Mouse (Mus musculus) spleen, postnatal 14 days (tissue): ENCODE data around the gene Tcf7l1.

Experiments
- DNase-seq, 2 experiments: peaks; one replicate each; pipeline ENCODE4 v3.0.0; 2021 to 2022; ENCODE audit warnings: low spot score in 2 of 2

Tcf7l1 gene

DNA sequence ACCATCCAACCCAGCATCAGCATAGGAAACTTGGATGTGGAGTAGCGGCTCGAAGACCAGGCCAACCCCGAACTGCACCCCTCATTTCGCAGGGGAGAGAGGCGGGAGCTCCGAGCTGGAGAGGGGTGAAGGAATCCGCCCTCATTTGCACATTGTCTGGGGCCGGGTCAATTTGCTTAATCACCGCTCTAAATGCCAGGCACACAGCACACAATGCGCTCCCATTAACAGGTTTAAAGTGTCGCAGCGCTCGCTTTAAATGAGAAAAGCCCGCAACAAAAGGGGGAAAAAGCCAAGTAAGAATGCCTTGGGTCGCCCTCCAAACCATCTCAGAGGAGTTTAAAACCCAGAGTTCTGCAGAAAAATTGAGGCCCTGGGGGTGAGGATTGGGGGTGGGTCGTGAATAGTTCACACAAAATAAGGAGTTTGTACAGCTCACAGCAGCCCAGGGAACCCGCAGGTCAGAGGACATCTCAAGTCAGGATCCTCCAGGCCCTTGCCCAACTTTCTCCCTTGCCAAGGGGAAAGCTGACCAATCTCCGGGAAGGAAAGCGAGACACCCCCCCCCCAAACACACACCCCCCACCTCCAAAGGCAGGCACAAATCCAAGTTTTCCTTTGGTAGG lies 1.6 kb downstream of the Tcf7l1 start:
- no peak for DNase-seq

DNA sequence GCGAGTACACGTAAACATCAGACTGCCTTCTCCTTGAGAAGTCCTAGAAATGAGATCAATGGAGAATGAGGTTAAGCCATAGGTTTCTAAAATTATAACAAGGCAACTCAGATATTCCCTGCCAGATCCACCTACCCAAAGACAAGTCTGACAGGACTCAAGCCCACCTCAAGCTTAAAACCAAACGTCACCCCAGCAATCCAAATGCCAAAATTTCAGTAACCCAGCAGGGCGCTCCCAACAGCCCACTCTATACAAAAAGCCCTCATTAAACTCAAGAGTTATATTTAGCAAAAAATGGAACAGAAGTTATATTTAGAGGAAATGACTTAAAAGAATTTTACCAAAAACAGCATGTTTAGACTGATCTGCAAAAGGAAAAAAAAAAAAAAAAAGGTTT lies 5.3 kb downstream of the Tcf7l1 start:
- no peak for DNase-seq

DNA sequence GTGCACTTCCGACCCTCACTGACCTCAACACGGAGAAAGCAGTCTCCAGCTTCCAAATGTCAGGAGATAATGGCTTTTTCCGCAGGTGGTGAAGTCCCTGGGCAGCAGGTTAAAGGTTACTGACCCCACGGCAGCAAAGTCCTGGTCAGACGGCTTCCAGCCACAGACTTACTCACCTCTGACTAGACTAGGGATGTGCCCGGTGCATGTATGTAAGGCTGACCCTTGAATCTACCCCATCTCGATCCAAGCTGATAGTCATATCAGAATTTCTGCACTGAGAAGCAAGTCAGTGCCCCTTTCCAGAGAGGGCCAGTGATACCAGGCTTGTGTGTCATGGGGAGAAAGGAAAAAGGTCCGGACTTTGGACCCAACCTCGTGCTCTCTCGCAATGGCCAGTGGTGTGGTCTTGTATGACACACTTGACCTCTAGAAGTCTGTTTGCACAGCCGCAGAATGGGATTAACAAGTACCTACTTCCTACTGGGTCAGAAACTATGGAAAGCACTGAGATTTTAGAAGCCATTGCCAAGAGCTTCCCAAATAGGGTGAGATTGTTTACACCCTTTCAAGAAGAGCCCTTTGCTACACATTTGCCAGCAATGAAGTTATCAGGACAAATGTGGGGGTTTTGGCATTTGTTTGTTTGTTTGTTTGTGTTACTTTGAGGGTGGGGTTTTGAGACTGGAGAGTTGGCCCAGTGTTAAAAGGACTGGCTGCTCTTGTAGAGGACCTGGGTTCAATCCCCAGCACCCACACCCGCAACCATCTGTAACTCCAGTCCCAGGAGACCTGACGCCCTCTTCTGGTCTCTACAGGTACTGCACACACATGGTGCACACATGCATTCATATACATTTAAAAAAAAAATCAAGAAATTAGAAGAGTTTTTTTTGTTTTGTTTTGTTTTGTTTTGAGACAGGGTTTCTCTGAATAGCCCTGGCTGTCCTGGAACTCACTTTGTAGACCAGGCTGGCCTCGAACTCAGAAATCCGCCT lies 10.0 kb downstream of the Tcf7l1 start:
- no peak for DNase-seq

DNA sequence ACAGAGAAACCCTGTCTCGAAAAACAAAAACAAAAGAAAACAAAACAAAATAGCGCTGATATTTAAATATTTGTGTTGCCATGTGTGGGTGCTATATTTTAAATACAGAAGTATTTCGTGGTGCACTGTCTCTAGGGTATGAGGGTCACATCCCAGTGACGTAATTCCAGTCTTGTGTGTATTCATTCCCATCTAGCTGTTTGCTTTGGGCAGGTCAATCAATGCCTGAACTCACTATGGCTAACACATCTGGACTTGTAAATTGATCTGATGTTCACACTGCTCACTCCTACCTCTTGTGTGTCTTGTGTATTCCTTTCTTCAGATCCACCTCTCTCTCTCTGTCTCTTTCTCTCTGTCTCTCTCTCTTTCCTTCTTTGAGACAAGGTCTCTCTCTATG lies 11.8 kb downstream of the Tcf7l1 start:
- no peak for DNase-seq

DNA sequence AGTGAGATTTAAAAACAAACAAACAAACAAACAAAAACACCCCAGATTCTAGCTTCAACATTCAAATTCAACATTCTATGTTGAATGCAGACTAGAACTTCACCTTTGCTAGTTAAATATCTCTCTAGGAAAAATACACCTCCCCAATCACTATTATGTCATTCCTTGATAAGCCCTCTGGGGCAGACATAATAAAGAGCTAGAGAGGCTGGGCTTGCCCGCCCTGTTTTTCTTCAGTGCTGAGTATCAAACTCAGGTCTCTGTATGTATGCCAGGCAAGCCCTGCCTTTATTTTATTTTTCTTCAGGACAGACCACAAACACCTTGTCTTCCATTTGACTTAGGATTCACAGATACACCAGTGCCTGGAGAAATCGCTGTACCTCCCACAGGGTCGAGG lies 14.8 kb downstream of the Tcf7l1 start:
- DNase-seq = no peak

DNA sequence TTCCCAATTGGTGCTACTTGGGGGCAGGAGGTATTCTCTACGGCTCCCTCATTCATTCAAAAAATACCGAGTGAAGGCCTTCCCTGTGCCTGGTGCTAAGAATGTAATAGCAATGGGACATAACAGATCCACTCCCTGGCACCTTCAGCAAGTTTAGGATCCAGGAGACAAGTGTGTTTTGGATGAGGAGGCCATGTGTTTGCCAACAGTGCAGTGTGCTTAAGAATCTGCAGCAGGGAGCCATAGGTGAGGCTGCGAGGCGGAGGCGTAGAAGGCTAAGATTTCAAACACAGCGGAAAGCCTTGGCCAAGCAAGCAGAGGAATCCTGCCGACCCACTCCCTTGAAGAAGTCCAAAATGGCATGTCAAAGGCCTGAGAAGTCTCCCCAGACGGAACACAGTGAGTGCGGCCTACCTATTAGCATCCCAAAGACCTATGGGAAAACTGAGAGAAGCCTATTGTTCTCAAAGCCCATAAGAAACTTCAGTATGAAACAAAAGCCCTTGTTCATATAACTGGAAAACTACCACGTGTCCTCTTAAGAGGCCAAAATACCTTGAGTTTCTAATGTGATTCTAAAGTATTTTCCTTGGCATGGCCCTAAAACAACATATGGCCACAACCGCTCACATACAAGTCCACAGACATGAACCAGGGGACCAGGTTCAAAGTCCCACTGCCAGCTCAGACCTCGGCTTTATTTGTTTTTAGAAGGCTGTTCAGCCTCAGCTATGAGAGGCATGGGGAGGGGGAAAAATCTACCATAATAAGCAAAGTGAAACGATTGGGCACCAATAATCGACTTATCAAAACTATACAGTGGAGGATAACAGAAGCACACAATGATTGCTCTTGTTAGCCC lies 18.9 kb downstream of the Tcf7l1 start:
- DNase-seq = no peak

DNA sequence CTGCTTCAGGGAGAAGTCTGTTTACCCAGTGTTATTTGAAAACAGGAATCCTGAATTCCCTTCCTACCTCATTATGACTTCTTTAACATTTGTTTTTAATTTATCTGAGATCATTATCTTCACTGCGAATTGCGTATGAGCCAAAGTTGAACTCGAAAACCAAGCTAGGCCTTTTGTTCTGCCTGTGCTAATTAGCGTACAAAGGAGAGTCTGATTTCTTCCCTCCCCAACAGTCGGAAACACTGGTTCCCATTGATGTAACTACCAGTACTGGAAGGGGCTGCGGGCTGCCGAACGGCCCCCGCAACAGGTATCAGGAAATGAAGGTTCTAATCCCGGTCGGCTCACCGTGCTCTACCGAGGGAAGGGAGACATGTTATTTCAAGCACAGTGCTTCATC lies 19.7 kb downstream of the Tcf7l1 start:
- no peak for DNase-seq

DNA sequence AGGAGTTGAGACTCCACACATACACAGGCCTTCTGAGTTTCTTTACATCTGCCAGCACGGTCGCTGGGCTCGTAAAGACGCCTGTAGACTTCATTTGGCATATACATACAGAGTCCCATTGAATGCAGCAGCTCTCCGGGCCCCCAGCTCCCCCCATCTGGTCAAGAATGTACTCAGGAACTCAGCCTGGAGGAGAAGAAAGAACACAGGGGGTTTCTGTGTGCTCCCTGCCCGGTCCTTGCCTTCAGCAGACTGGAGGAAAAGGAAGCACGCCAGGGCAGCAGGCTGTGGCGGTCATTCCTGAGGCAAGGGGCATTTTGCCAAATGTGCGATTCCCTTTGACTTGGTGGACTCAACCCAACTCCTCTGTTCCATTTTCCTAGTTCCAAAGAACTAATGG lies 20.2 kb downstream of the Tcf7l1 start:
- DNase-seq = no peak

DNA sequence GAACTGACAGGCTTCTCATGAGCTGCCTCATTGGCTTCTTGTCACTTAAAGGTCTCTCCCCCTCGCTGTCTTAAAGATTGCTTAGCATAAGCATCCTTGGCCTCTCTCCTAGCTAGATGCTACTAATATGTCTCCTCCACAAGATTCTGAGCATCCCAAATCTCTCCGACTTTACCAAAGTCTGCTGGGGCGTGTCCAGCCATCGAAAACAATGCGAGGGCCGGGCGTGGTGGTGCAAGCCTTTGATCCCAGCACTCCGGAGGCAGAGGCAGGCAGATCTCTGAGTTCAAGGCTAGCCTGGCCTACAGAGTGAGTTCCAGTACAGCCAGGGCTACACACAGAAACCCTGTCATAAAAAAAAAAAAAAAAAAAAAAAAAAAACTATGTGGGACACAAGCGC lies 21.0 kb downstream of the Tcf7l1 start:
- no peak for DNase-seq

DNA sequence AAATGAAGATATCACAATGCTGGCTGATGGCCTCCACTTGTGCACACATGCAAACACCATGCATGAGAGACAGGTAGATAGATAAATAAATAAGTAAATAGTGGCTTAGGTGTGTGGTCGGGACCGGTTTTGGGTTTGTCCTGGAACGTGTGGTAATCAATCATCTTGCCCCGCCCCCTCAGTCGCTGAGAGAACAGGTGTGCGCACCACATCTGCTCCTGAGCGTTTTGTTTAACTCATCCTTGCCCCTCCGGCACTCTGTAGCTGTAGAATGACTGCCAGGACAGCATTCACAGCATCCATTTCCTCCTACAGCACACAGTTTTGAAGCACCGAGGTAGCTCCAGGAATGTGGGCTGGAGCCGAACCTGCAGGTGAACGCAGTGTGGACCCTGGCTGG lies 25.4 kb downstream of the Tcf7l1 start:
- DNase-seq = no peak

DNA sequence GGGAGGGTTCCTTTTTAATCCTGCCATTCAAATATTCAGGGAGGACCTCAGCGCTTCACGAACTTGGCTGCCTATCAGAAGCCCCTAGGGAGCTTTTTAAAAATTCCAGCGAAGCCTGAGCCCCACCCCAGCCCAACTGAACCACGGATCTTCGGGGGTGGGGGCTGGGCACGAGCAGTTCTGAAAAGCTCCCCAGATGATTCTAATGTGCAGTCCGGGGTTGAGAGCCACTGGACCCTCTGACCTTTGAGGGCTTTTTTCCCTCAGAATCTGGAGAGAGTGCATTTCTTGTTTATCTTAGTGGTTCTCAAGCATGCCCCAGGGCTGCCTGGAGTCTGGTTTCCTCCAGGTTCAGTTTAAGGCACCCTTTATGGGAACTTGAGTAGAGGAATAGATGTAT lies 27.4 kb downstream of the Tcf7l1 start:
- DNase-seq = no peak

DNA sequence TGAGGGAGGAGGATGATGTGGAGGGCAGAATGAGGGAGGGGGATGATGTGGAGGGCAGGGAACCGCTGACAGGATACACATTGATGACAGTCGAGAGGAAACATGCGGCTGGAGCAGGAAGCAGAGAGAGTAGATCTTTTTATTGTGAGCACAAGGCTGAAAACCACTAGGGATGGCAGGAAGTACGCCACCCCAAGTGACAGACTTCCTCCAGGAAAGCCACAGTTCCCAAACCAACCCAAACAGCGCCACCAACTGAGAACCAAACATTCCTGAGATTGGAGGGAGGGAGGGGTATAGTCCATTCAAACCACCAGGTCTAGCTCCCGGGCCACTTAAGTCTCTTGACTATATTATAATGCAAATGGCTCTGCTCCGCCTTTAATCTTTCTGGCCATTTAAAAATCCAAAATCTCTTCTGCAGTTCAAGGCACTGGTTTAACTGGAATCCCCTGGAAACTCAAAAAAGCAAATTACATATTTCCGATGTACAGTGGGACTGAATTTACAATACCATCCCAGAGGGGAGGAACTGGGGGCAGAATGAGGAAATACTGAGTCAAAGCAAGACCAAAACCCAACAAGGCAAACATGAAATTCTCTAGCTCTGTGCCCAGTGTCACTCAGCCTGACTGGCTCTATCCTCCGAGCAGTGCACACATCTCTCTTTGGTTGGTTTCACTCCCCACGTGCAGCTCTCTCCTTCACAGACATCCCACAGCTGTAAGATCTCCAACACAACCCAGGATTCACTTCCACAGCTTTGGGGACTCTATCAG lies 30.6 kb downstream of the Tcf7l1 start:
- no peak for DNase-seq

DNA sequence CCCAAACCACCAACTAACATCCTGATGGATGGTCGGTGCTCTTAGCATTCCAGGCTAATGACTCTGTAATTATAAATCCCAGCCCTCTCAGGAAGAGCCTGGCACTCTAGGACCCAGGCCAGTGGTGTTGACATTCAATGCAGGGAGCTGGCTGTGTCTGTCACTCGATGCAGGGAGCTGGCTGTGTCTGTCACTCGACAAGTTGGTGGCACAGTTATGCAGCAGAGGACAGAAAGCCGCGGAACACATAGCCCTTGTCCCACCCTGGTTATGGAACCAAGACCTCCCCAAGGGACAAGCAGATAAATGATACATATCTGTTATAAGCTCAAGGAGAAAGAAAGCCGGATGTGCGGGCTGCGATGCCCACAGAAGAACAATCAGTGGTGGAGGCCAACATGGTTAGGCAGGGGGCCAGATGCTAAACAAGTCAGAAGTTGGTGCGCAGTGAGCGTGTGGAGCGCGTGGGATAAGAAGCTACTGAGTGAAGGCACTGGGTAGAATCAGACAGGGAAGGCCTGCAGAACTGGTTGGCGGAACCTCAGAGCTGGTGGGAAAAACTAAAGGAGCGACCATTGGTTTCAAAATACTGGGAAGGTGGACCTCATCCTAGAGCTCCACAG lies 33.7 kb downstream of the Tcf7l1 start:
- no peak for DNase-seq

DNA sequence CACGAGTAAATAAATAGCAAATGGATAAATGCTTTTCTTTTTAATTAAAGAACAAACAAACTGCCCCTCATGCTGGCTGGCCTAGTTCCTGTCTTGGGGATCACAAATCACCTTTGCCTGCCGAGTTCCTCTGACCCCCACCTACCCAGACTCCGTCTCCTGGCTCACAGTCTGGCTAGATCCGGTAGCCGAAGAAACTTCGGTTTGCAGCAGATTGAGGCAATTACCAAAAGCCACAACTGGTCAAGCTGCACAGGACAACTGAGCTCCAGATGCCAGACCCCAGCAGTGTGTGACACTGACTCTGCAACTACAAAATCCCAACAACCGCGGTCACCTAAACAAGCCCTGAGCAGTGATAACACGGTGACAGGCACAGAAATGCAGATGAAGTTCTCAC lies 34.8 kb downstream of the Tcf7l1 start:
- DNase-seq = no peak

DNA sequence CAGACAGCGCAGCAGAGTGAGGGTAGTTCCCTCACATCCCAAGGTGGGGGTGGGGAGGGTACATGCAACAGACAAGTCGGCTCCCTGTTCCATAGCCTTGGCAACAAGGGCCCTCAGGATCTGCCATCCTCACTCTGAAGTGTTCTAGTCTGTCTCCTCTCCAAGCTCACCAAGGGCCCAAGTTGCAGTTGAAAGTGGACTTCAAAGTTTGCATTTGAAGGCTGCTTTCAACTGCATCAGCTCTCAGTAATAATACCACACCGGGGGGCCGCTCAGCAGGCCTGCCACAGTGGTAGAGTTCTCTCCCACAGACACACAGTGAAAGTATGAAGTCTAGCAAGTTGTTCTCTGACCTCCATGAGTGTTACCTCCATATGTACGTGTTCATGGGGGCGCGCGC lies 35.3 kb downstream of the Tcf7l1 start:
- no peak for DNase-seq

DNA sequence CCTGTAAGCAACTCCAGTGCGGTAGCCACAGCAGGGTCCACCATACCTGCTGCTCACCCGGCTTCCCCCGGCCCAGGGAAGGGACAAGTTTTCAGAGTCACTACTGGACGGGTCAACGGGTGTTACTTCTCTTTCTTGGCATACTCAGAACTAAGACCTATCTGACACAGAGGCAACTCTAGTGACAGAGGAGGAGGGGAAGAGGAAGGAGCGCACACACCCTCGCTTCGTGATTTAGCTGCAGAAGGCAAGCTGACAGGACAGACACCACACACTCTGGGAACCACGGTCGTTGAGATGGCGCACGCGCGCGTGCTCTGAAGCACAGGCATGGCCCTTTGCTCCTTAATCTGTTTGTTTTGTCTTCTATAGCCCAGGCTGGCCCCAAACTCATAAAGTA lies 36.2 kb downstream of the Tcf7l1 start:
- DNase-seq = no peak

DNA sequence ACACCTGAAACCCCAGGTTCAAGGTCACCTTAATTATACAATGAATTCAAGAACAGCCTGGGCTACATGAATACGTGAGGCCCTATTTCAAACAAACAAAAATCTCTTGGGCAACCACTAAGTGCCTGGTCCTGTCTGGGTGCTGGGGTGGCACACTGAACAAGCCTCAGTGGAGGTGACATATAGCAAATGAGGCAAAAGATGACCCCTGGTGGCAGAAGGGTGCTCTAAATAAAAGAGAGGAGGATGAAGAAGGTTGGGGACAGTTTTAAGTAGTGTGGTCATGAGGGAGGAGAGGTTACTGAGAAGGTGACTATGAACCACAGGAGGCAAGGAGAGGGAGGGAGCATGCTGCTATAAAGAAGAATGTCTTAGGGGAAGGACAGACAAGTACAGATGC lies 37.8 kb downstream of the Tcf7l1 start:
- DNase-seq = no peak

DNA sequence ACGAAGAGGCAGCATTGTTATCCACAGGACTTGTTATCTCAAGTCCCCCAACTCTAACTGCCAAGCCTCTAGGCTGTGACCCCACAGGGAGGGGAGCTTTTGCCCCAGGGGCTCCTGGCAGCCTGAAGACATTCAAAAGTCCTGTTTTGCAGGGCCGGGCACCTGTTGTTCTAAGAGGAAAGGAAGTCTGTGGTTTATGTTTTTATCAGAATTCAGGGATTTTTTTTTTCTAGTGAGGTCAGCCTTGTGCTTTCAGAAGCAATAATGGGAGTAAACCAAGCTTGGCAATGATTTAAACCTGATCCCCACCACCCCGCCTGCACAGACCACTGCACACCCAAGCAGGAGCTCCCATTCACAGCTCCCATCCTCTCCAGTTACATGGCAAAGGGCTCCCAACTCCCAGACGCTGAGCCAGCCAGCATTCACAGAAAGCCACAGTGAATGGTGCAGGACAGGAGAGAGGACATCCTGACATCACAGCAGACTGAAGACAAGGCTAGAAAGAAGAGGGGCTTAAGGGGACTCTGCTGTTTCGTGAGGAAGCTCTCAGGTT lies 40.1 kb downstream of the Tcf7l1 start:
- no peak for DNase-seq

DNA sequence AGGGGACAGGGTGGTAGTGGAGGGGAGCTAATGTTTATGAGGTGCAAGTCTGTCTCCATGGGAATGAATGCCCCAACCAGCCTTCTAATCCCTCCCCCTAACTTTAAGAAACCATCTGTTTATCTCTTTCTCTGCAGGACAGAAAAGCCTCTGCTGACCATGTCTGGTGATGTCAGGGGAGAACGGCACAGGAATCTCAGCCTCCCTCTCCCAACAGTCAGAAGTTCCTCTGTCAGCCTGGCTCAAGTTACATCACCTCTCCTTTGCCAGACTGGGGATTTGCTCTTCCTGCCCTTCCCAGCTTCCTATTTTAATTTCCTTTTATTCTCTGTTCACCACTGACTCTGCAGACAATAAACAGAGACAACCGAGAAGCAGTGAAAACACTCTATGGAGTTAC lies 40.6 kb downstream of the Tcf7l1 start:
- DNase-seq = no peak

DNA sequence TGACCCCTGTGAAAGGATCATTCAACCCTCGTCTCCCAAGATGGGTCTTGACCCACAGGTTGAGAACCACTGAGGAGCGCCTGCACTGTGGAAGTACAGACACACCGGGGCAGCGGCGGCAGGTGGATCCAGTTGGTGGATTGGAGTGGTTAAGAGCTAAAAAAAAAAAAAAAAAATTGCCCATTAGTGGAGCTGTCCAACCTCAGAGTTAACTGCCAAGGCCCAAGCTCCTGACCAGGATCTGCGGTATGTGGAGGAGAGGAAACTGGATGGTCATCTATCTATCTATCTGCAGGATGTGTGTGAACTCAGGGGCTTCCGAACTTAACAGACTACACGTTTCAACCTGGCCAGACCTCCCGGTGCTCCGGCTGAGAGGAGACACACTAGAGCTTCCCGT lies 41.2 kb downstream of the Tcf7l1 start:
- DNase-seq = no peak

DNA sequence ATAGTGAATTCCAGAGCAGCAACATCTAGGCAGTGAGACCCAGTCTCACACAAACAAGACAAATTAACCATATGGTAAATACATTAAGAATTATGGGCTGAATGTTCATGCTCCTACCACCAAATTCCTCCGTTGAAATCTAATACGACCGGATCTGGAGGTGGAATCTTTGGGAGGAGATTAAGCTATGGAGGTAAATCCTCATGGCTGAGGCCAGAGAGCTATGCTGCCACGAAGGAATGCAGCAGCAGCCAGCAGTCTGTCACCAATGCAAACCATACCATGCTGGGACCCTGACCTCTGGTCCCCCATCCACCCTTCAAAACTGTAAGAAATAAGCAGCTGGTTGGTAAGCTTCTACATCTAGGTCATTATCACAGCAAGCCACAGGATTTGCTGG lies 41.9 kb downstream of the Tcf7l1 start:
- no peak for DNase-seq
